19 mouse cellular contexts compared by ENCODE assay signal in genomic region chr12:38400089-38400488, GRCm38 (mm10).
"Had no signal": no experiment of that assay in that cellular context is flagged by ENCODE, and none has a peak within 500 bp of the region (broad histone marks: within the 10 kb centered on the region; RNA-seq: fewer than 3 reads in every experiment).

No protein-coding gene starts in this region.

- H3K27ac ChIP-seq: left cerebral cortex, adult 2 months; limb, embryonic 12.5 days; limb, embryonic 15.5 days; liver, embryonic 14.5 days had no signal

- H3K4me3 ChIP-seq: left cerebral cortex, adult 2 months; limb, embryonic 12.5 days; limb, embryonic 15.5 days had no signal

- H3K9me3 ChIP-seq: limb, embryonic 12.5 days; limb, embryonic 15.5 days had no signal

- H3K9ac ChIP-seq: limb, embryonic 12.5 days; limb, embryonic 15.5 days; liver, embryonic 14.5 days; liver, postnatal 0 days; lung, embryonic 14.5 days had no signal

- DNase-seq: kidney, adult 18-20 months; kidney, adult 9 months; kidney, postnatal 14 days; kidney, postnatal 4 days; left cerebral cortex, postnatal 4 days; liver, postnatal 0 days; lung, embryonic 14.5 days; lung, postnatal 10 days; lung, postnatal 36 days; midbrain, embryonic 14.5 days; thymus, adult 2 months; thymus, postnatal 14 days; thymus, postnatal 4 days had no signal

- H3K27me3 ChIP-seq: limb, embryonic 12.5 days; limb, embryonic 15.5 days had no signal

- H3K4me2 ChIP-seq: limb, embryonic 12.5 days; limb, embryonic 15.5 days; liver, embryonic 11.5 days; lung, embryonic 14.5 days; midbrain, embryonic 11.5 days had no signal

- ATAC-seq: liver, postnatal 0 days had no signal

- H3K36me3 ChIP-seq: limb, embryonic 12.5 days; limb, embryonic 15.5 days had no signal

- H3K4me1 ChIP-seq: limb, embryonic 12.5 days; limb, embryonic 15.5 days had no signal
